Mouse (Mus musculus) neutrophil, adult 59 days (primary cell): Measurements from ENCODE around the gene Prl7a1. TPM values are rescaled to one million over a fixed set of nuclear protein-coding genes. Genes with fewer than 3 reads are reported as not detected.

Experiments used
- total RNA-seq, 2 experiments: library from RNA; stranded (reverse); gene quantifications; 1 replicate in 1 of 2; 2 replicates in 1 of 2; pipeline ENCODE4 v1.2.4; 2023

Prl7a1 gene
- not detected for total RNA-seq

GRCm38 (mm10) chr13:27642393-27642792, at the start of gene Prl7a1:
Gene Prl7a1, minus strand, starts transcription at chr13:27642493.

GRCm38 (mm10) chr13:27667936-27668335, 25.6 kb upstream of the Prl7a1 start, which contains the start of gene Prl7a2:
Gene Prl7a2, minus strand, starts transcription at chr13:27668036.

DNA sequence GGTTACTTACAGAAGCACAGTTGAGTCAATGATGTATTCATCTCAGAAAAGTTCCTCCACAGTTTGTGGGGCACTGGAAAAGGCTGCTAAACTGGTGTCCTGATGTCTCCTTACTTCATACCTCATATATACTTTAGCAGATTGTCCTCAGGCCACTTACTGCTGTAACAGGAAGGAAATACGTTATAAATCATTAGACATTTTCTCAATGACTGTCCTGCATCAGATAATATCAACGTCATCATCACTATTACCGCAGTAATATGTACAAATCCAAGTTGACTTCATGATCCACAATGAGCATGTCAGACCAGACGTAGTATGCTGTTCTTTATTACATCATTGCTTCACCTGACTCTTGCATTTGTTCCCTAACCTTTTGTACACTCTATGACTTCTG, 31.8 kb downstream of the Prl7a1 start, which contains the start of gene Prl7b1:
TSS of gene Prl7b1 (minus strand) at position 101 of the 400 bp plus-strand sequence.

Other genes starting within 250 kb of the Prl7a1 start
- gene Prl8a6, start 203.8 kb downstream of the Prl7a1 start, total RNA-seq = not detected
- not detected for gene Prl8a8, start 129.3 kb downstream of the Prl7a1 start, total RNA-seq
- not detected for gene Prl8a9, start 77.9 kb downstream of the Prl7a1 start, total RNA-seq
- gene Prl8a1, start 60.3 kb downstream of the Prl7a1 start, total RNA-seq = not detected
- gene Prl7b1, start 31.9 kb downstream of the Prl7a1 start, total RNA-seq = not detected
- not detected for gene Prl7a2, start 25.5 kb upstream of the Prl7a1 start, total RNA-seq
- gene Prl7d1, start 74.2 kb upstream of the Prl7a1 start, total RNA-seq = not detected
- gene Prl7c1, start 138.3 kb upstream of the Prl7a1 start, total RNA-seq = not detected
- not detected for gene Prl2a1, start 159.2 kb upstream of the Prl7a1 start, total RNA-seq
- not detected for gene Prl2c1, start 206.8 kb upstream of the Prl7a1 start, total RNA-seq